Comparison of ENCODE assay signal across 26 mouse cellular contexts in the genomic region with DNA sequence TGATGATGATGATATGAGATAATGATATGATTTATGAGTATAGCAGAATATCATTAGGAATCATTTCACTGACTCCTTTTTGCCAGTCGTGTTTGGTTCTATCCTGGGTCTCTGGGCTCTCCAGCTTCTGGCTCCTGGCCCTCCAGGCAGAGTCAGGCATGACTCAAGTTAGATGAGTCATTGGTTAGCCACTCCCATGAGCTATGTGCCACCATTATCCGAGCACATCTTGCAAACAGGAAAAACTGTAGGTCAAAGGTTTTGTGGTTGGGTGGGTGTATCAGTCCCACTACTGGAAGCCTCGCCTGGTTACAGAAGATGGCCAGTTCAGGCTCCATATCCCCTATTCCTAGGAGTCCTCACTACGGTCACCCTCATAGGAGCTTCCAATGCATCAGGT. TPM values are rescaled to one million over a fixed set of nuclear protein-coding genes. Genes with fewer than 3 reads are reported as not detected.
"Had no signal": no experiment of that assay in that cellular context is flagged by ENCODE, and none has a peak within 500 bp of the region (broad histone marks: within the 10 kb centered on the region; RNA-seq: fewer than 3 reads in every experiment).

No protein-coding gene starts in this region.

- DNase-seq: kidney, postnatal 14 days; lung, embryonic 14.5 days; lung, postnatal 10 days; lung, postnatal 4 days; midbrain, embryonic 14.5 days; retina, postnatal 1 day; right cerebral cortex, postnatal 4 days; thymus, adult 2 months; thymus, postnatal 25 days had no signal

- H3K36me3 ChIP-seq: kidney, embryonic 15.5 days; limb, embryonic 15.5 days; liver, embryonic 12.5 days; midbrain, embryonic 10.5 days; neural tube, embryonic 12.5 days; stomach, embryonic 15.5 days had no signal

- H3K4me3 ChIP-seq: kidney, embryonic 15.5 days; limb, embryonic 15.5 days; liver, embryonic 12.5 days; midbrain, embryonic 10.5 days; neural tube, embryonic 12.5 days; stomach, embryonic 15.5 days had no signal

- H3K27me3 ChIP-seq: limb, embryonic 15.5 days; liver, embryonic 12.5 days; neural tube, embryonic 12.5 days; stomach, embryonic 15.5 days had no signal

RNA-seq across cellular contexts. Expression of a gene that starts 51.6 kb away (rescaled TPM):
- total RNA-seq: layer of hippocampus, adult 8-10 months; layer of hippocampus, postnatal 14 days; left cerebral cortex, adult 18-20 months; left cerebral cortex, postnatal 14 days; megakaryocyte, adult 5-6 weeks; neutrophil, adult 5-6 weeks had no signal
- polyA plus RNA-seq: kidney, embryonic 15.5 days; large intestine, adult 2 months; limb, embryonic 11.5 days; limb, embryonic 15.5 days; liver, embryonic 12.5 days; liver, embryonic 16.5 days; lung, embryonic 14.5 days; midbrain, embryonic 10.5 days; midbrain, embryonic 14.5 days; neural tube, embryonic 12.5 days; spleen, adult 2 months; stomach, embryonic 15.5 days; thymus, adult 2 months; urinary bladder, adult 2 months had no signal
